Mouse (Mus musculus) mesoderm, embryonic 11.5 days (tissue): ENCODE data around the gene Tnks2.

Experiments
- DNase-seq: peaks from one replicate; pipeline ENCODE4 v3.0.0-alpha.2; 2012; ENCODE audit warnings: low read depth, low spot score

The Tnks2 gene

GRCm38 (mm10) chr19:36932613-36933012 is 98.6 kb downstream of the Tnks2 start:
- DNase-seq: no peak

GRCm38 (mm10) chr19:36936285-36936684 is 102.3 kb downstream of the Tnks2 start:
- DNase-seq: no peak

GRCm38 (mm10) chr19:36938008-36938407 is 104.0 kb downstream of the Tnks2 start:
- no peak for DNase-seq

- no peak for DNase-seq
Measured at GRCm38 (mm10) chr19:36940064-36940463, 106.0 kb downstream of the Tnks2 start.
